Mouse (Mus musculus) brown adipose tissue, adult 24 weeks (tissue): ENCODE results near the gene Plac8. TPM values are rescaled to one million over a fixed set of nuclear protein-coding genes. Genes with fewer than 3 reads are reported as not detected.

ENCODE experiments used
- H3K27ac ChIP-seq: fragments of 200-500 bp; replicated peaks from 2 replicates; pipeline ENCODE4 v1.5.1; 2012; ENCODE audit warnings: low read depth, mild to moderate bottlenecking, low read length
- H3K4me1 ChIP-seq: fragments of 200-500 bp; 2 replicates; pipeline ENCODE4 v1.6.1; 2012; ENCODE audit warnings: low read length, mixed read lengths; ENCODE audit not compliant: control insufficient read depth, insufficient read depth, insufficient read length
- H3K4me3 ChIP-seq: fragments of 200-500 bp; 2 replicates; pipeline ENCODE4 v1.5.1; 2012; ENCODE audit warnings: low read depth, mild to moderate bottlenecking, low read length, moderate library complexity; ENCODE audit not compliant: insufficient read depth
- polyA plus RNA-seq: library from polyadenylated mRNA; stranded (reverse); fragments of >200 nt; gene quantifications from 2 replicates; pipeline ENCODE4 v1.2.4, GENCODE M21; 2012; ENCODE audit not compliant: missing spikeins, insufficient read depth, insufficient read length

Gene Plac8
- polyA plus RNA-seq: 2.9 TPM in 1 of 2 replicates, not detected in the other

DNA sequence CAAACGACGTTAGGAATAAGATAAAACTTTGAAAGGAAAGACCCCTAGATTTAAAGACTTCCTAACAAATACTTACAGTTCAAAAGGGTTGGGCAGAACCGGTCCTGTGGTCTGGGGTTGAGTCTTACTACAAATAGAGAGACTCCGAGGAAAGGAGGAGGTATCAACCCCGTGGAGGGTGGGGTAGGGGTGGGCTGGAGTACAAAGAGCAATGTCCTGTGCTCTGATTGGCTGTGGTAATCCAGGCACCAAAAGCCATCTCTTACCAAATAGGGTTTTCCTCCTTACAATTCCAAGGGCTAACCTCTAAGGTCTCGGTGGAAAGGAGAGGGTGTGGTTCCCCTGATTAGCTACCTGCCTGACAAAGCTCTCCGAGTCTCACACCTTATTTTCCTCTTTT is at the start of gene Plac8:
TSS of gene Plac8 (minus strand) at position 177 of the 400 bp plus-strand sequence.
- Histone ChIP-seq H3K4me1 (no peaks in the 10 kb centered on the region; the same call in 1 of the 2 replicates), H3K4me3 (no peak within 1 kb of the TSS), H3K27ac (no peak within 1 kb of the TSS)

GRCm38 (mm10) chr5:100620952-100621351 is 48.9 kb upstream of the Plac8 start:
- Histone ChIP-seq H3K27ac (no peak overlapping the region), H3K4me1 (no peaks in the 10 kb centered on the region), H3K4me3 (no peak overlapping the region)

GRCm38 (mm10) chr5:100619586-100620275 is 47.7 kb upstream of the Plac8 start:
- H3K4me3 ChIP-seq: no peak overlapping the region

GRCm38 (mm10) chr5:100613896-100614768 is 42.1 kb upstream of the Plac8 start:
- no peak overlapping the region for H3K27ac ChIP-seq
- no peak overlapping the region for H3K4me3 ChIP-seq
- H3K4me1 ChIP-seq: no peaks in the 10 kb centered on the region

More at GRCm38 (mm10) chr5:100619586-100620275, 47.7 kb upstream of the Plac8 start:
- Histone ChIP-seq H3K4me1 (no peaks in the 10 kb centered on the region), H3K27ac (no peak overlapping the region)

GRCm38 (mm10) chr5:100607868-100608267 is 35.8 kb upstream of the Plac8 start:
- Histone ChIP-seq H3K4me3 (no peak overlapping the region), H3K27ac (no peak overlapping the region), H3K4me1 (no peaks in the 10 kb centered on the region)

- no peak overlapping the region for H3K4me3 ChIP-seq
- peak overlapping the region; percentile 27 for H3K27ac ChIP-seq
- no peaks in the 10 kb centered on the region for H3K4me1 ChIP-seq
These were observed 35.2 kb upstream of the Plac8 start for GRCm38 (mm10) chr5:100607090-100607762.

DNA sequence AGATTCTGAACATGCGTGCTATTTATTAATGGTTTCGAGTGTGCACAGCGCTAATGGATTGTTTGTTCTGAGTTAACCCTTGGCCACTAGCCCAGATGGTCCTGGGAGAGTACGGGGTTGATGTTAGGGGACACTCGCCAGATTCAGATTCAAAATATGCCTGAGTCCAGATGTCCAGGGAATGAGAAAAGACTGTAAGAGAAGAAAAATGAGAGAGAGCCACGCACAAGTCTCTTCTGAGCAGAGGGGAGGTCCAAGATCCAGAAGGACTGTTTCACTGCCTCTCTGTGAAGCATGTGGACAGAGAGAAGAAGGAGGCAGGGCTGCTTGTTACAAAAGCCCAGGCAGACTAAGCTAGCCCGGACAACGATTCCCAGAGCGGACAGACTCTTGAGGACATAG is 33.8 kb upstream of the Plac8 start:
- Histone ChIP-seq H3K27ac (no peak overlapping the region; the same call in 1 of the 2 replicates), H3K4me3 (no peak overlapping the region), H3K4me1 (no peaks in the 10 kb centered on the region)

DNA sequence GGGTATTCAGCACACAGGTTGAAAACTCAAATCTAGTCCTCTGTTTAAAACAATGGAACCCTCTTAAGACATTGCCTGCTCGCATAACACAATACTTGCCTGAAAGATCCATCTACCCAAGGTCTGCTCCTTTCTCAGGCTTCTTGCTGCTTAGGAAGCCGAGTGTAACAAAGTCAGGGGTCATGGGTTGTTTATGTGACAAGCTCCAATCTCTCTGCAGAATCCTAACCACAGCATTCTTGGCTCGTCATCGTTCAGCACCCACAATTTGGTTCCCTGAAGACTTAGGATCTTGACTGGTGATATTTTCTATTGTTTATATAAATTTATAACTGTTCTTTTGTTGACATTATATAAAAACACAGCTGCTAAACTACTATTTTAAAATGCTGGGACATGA is 32.0 kb upstream of the Plac8 start:
- no peak overlapping the region for H3K27ac ChIP-seq
- no peaks in the 10 kb centered on the region for H3K4me1 ChIP-seq
- no peak overlapping the region for H3K4me3 ChIP-seq

GRCm38 (mm10) chr5:100601864-100602263 is 29.8 kb upstream of the Plac8 start:
- Histone ChIP-seq H3K27ac (no peak overlapping the region), H3K4me1 (no peaks in the 10 kb centered on the region), H3K4me3 (no peak overlapping the region)

DNA sequence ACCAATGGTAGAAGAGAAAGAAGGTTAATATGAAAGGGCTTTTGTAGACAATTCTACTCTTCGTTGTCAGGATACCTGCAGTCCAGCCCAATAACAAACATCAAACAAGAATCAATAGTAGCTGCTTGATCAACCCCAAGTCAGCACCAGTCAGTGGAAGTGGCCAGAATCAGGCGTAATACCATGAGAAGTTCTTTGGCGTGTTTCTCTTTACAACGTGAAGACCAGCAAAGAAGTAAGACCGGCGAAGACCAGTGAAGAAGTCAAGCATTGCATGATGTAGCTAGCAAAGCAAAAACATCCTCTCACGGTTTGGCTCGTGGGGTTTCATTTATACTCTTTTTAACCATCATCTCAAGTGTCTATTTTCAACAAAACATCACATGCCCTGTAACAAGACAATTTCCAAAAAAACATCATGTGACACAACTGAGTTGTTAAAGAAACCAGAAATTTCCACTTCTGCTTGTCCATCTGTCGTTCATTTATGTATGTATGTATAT is 27.0 kb upstream of the Plac8 start:
- H3K4me1 ChIP-seq: no peaks in the 10 kb centered on the region
- no peak overlapping the region for H3K4me3 ChIP-seq
- H3K27ac ChIP-seq: no peak overlapping the region

- no peak overlapping the region for H3K27ac ChIP-seq
- H3K4me3 ChIP-seq: no peak overlapping the region
- H3K4me1 ChIP-seq: no peaks in the 10 kb centered on the region
These were observed 25.9 kb upstream of the Plac8 start for GRCm38 (mm10) chr5:100597886-100598485.

DNA sequence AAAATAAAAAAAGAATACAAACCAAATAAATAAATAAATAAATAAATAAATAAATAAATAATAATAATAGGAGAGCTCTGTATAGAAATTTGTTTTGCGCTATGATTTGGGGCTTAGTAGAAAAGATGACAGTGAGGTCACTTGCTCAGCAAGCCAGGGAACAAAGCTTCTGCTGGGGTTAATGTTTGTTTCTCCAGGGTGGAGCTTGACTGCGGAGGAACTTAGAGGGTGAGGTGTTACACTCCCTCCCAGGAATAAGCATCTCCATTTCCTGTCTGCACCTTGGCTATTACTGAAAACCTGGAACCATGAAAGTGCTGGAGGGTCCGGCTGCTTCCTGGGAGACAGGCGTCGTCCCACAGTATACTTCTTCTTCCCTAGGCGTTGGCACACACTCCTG is 24.0 kb upstream of the Plac8 start:
- no peaks in the 10 kb centered on the region for H3K4me1 ChIP-seq
- no peak overlapping the region for H3K27ac ChIP-seq
- no peak overlapping the region for H3K4me3 ChIP-seq

- no peaks in the 10 kb centered on the region for H3K4me1 ChIP-seq
- no peak overlapping the region for H3K27ac ChIP-seq
- H3K4me3 ChIP-seq: no peak overlapping the region
These were observed 22.9 kb upstream of the Plac8 start for GRCm38 (mm10) chr5:100594803-100595467.

- no peak overlapping the region for H3K27ac ChIP-seq
- H3K4me1 ChIP-seq: no peaks in the 10 kb centered on the region
- no peak overlapping the region for H3K4me3 ChIP-seq
These were observed 18.5 kb upstream of the Plac8 start for GRCm38 (mm10) chr5:100590505-100590904.
